Mouse (Mus musculus) testis, adult 2 months (tissue): Measurements from ENCODE around the gene Marveld2. TPM values are rescaled to one million over a fixed set of nuclear protein-coding genes. Genes with fewer than 3 reads are reported as not detected.

ENCODE experiments used
- H3K27ac ChIP-seq: fragments of 200-500 bp; 2 replicates; pipeline ENCODE4 v1.5.1; 2012; ENCODE audit warnings: low read depth, low read length; ENCODE audit not compliant: control insufficient read depth, insufficient read depth
- H3K27me3 ChIP-seq: fragments of 200-500 bp; 2 replicates; pipeline ENCODE4 v1.6.1; 2012; ENCODE audit warnings: mild to moderate bottlenecking, low read length, moderate library complexity; ENCODE audit not compliant: control insufficient read depth, insufficient read depth
- H3K36me3 ChIP-seq: fragments of 200-500 bp; 2 replicates; pipeline ENCODE4 v1.6.1; 2012; ENCODE audit warnings: mild to moderate bottlenecking, low read length; ENCODE audit not compliant: control insufficient read depth, insufficient read depth
- H3K4me1 ChIP-seq: fragments of 200-500 bp; 2 replicates; pipeline ENCODE4 v1.6.1; 2012; ENCODE audit warnings: low read length; ENCODE audit not compliant: control insufficient read depth, insufficient read depth
- H3K4me3 ChIP-seq: fragments of 200-500 bp; 2 replicates; pipeline ENCODE4 v1.5.1; 2012; ENCODE audit warnings: low read depth, mild to moderate bottlenecking, low read length, moderate library complexity, mixed read lengths; ENCODE audit not compliant: control insufficient read depth
- CTCF ChIP-seq: fragments of 200-500 bp; IDR thresholded peaks from 2 replicates; pipeline ENCODE4 v1.5.1; 2012; ENCODE audit warnings: low read depth, mild to moderate bottlenecking, inconsistent platforms, low read length, moderate library complexity; ENCODE audit not compliant: control insufficient read depth, insufficient read depth, insufficient replicate concordance
- POLR2A ChIP-seq: fragments of 200-500 bp; IDR thresholded peaks from 2 replicates; pipeline ENCODE4 v1.6.1; 2012; ENCODE audit warnings: low read depth, mild to moderate bottlenecking, inconsistent platforms, low read length, moderate library complexity; ENCODE audit not compliant: control insufficient read depth
- polyA plus RNA-seq: library from polyadenylated mRNA; depleted of rRNA; stranded (reverse); fragments of >200 nt; gene quantifications from 2 replicates; pipeline ENCODE4 v1.2.3, GENCODE M21; 2012

Marveld2 gene
- polyA plus RNA-seq, 1 experiment: 0.85 TPM

DNA sequence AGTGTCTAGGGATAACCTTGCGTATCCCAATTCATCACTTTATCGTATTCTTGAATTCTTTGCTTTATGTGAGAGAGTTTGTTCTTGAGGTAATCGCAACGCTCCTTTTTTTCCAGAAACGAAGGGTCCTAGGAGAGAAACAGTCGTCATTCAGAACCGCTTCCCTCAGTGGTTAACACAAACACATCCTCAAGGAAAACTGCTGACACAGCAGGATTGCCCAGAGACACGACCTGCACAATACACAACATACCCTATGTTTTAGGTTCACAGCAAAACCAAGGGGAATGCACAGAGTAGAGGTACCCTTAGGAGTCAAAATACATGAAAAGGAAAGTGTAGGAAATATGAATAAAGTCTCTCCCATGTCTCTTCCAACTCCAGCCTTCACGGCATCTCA, 19.5 kb downstream of the Marveld2 start:
- TF ChIP-seq POLR2A (no peak), CTCF (no peak)

DNA sequence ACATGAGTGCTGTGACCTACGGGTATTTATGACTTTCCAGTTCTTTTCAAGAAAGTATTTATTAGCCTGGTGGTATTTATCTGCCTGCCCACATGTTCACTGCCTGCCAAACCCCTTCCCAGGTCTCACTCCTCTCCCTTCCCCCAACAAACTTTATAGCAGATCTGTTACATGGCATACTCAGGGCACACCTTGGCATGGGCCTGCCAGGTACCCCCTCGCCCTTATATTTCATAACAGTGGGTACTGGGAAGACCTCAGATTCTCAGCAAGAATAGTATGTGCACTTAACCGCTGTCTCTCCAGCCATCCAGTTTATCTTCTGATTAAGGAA, 21.3 kb downstream of the Marveld2 start:
- Histone ChIP-seq H3K27ac (no peak overlapping the region), H3K36me3 (no peaks in the 10 kb centered on the region), H3K4me1 (no peaks in the 10 kb centered on the region), H3K4me3 (no peak overlapping the region), H3K27me3 (no peaks in the 10 kb centered on the region)
- TF ChIP-seq POLR2A (no peak), CTCF (no peak)

More for the DNA sequence above, 19.5 kb downstream of the Marveld2 start:
- H3K4me3 ChIP-seq: no peak overlapping the region
- H3K27ac ChIP-seq: no peak overlapping the region
- H3K27me3 ChIP-seq: no peaks in the 10 kb centered on the region
- H3K4me1 ChIP-seq: no peaks in the 10 kb centered on the region
- no peaks in the 10 kb centered on the region for H3K36me3 ChIP-seq

DNA sequence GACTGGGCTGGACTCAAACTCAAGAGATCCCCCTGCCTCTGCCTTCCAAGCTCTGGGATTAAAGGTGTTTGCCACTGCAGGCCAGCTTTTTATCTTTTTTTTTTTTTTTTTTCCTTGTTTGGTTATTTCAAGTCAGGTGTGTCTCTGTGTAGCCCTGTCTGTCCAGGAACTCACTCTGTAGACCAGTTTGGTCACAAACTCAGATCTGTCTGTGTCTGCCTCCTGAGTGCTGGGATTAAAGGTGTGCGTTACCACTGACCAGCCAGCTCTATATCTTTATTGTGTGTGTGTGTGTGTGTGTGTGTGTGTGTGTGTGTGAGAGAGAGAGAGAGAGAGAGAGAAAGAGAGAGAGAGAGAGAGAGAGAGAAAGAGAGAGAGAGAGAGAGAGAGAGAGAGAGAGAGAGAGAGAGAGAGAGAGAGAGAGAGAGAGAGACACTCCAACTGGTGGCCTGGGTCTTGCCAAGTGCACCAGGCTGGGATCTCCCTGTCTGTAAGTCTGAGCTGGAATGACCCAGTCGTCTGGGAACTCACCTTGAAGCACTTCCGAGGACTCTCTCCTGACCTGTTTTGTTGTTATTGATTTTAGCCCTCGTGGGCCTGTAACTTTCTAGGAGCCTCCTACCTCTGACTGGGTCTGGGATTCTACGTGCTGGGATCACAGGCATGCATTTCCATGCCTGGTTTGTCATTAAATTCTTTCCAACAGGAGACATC, 21.8 kb downstream of the Marveld2 start:
- H3K36me3 ChIP-seq: no peaks in the 10 kb centered on the region
- no peak overlapping the region for H3K27ac ChIP-seq
- no peak overlapping the region for H3K4me3 ChIP-seq
- no peaks in the 10 kb centered on the region for H3K4me1 ChIP-seq
- no peaks in the 10 kb centered on the region for H3K27me3 ChIP-seq
- no peak for TF ChIP-seq POLR2A
- TF ChIP-seq CTCF: no peak

DNA sequence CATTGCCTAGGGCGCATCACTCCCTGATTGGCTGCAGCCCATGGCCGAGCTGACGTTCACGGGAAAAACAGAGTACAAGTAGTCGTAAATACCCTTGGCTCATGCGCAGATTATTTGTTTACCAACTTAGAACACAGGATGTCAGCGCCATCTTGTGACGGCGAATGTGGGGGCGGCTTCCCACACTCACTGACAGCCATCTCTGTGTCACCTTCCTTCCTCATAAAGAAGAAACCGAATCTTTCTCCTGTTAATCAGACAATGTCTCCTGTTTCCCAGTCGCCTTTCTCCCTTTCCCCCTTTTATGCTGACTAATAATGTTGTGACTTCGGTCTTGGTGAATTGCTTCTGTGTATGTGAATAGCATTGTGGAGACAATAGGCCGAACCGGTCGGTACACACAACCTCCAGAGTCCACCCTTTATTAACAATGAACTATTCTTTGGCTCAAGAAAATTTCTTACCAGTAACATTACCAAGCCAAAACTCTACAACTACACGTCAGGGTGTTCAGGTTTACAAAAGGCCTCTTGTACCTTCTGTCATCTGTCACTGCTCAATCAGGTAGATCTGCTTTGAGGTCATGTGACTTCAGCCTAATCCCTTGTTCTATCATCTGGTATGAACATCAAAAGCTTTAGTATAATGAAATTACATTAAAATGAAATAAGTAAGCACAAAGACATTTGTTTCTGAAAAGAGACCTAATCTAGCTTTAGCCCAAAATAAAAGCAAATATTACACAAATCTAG, 22.6 kb downstream of the Marveld2 start:
- H3K27me3 ChIP-seq: no peaks in the 10 kb centered on the region
- TF ChIP-seq CTCF: no peak
- TF ChIP-seq POLR2A: no peak
- H3K4me3 ChIP-seq: no peak overlapping the region
- H3K27ac ChIP-seq: no peak overlapping the region
- H3K36me3 ChIP-seq: no peaks in the 10 kb centered on the region
- no peaks in the 10 kb centered on the region for H3K4me1 ChIP-seq

DNA sequence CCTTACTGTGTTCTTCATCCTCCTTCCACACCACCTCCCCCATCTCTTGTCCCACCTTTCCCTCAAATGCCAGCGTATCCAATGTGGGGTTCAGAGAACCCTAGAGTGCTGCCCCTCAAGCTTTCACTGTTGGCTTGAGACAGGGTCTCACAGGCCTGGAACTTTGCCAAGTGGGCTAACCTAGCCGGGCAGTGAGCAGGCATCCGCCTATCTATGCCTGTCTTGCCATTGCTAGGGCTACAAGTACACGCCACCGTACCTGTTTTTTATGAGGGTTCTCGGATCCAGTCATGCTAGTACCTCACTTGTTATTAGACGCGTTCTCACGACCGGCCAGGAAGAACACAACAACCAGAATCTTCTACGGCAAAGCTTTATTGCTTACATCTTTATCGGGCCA, 28.1 kb downstream of the Marveld2 start:
- H3K36me3 ChIP-seq: no peaks in the 10 kb centered on the region
- H3K27me3 ChIP-seq: no peaks in the 10 kb centered on the region
- H3K27ac ChIP-seq: no peak overlapping the region
- TF ChIP-seq POLR2A (no peak), CTCF (no peak)
- H3K4me1 ChIP-seq: no peaks in the 10 kb centered on the region
- no peak overlapping the region for H3K4me3 ChIP-seq

DNA sequence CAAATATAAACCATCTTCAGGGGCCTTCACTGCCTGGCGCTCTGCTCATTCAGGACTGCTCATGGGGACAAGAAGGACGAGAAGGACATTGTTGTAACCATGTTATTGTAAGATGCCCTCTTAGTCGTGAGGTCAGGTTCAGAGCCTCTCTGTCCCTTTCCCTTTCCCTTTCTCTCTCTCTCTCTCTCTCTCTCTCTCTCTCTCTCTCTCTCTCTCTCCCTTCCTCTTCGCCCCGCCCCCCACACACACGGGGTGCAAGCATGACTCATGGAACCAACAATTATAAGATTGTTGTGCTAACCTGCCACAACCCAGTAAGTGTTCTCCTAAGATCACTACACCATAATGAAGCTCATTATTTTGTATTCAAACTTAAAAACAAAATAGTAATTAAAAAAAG, 34.6 kb downstream of the Marveld2 start:
- no peaks in the 10 kb centered on the region for H3K4me1 ChIP-seq
- H3K27ac ChIP-seq: no peak overlapping the region
- H3K36me3 ChIP-seq: no peaks in the 10 kb centered on the region
- no peaks in the 10 kb centered on the region for H3K27me3 ChIP-seq
- H3K4me3 ChIP-seq: no peak overlapping the region
- TF ChIP-seq POLR2A (no peak), CTCF (no peak)

DNA sequence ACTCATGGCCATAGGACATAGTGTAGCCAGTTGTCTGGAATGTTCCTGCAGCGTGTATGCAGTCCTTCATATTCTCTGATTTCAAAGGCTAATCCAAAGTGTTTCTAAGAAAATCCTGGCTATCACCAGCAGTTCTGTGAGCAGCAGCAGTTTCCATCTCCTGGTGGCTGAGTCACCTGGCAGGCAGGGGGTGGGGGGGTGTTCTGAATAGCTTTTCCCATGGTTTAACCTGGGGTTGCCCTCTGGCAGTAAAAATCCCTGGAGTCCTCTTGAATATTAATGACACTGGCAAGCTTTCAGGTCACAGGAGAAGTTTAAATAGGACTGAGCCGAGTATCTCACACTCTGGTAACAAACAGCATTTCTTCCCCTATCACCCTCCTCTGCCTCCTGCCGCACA, 35.1 kb downstream of the Marveld2 start:
- Histone ChIP-seq H3K27ac (no peak overlapping the region), H3K36me3 (no peaks in the 10 kb centered on the region), H3K27me3 (no peaks in the 10 kb centered on the region), H3K4me3 (no peak overlapping the region), H3K4me1 (no peaks in the 10 kb centered on the region)
- TF ChIP-seq POLR2A (no peak), CTCF (no peak)
